Mouse (Mus musculus): ENCODE measurements at regions not wholly inside any gene's neighbourhood (a gene's known extent, or its start where the extent isn't known, plus 50 kb on each side); places are given as distances from the start of the nearest gene placed in this dataset.

GRCm38 (mm10) chr17:89802148-89802547 is 108.1 kb downstream of the Gm10184 start:
- no peak for DNase-seq (ENCODE audit: low read depth, low spot score)
- Histone ChIP-seq H3K27me3 (ENCODE audit: control insufficient read depth, insufficient read depth, low read length, poor library complexity, severe bottlenecking) (no peaks in the 10 kb centered on the region), H3K36me3 (ENCODE audit: control insufficient read depth, insufficient read depth, low read length, poor library complexity, severe bottlenecking) (no peaks in the 10 kb centered on the region)

GRCm38 (mm10) chr17:89777570-89777969 is 132.7 kb downstream of the Gm10184 start:
- no peak for DNase-seq (ENCODE audit: low read depth, low spot score)
- Histone ChIP-seq H3K36me3 (ENCODE audit: control insufficient read depth, insufficient read depth, low read length, poor library complexity, severe bottlenecking) (no peaks in the 10 kb centered on the region), H3K27me3 (ENCODE audit: control insufficient read depth, insufficient read depth, low read length, poor library complexity, severe bottlenecking) (no peaks in the 10 kb centered on the region)

- H3K27me3 ChIP-seq (ENCODE audit: control insufficient read depth, insufficient read depth, low read length, poor library complexity, severe bottlenecking), result no peaks in the 10 kb centered on the region
- no peaks in the 10 kb centered on the region for H3K36me3 ChIP-seq (ENCODE audit: control insufficient read depth, insufficient read depth, low read length, poor library complexity, severe bottlenecking)
- DNase-seq (ENCODE audit: low read depth, low spot score), result no peak
These were observed 143.9 kb downstream of the Gm10184 start for GRCm38 (mm10) chr17:89766229-89766875.

- no peaks in the 10 kb centered on the region for H3K36me3 ChIP-seq (ENCODE audit: control insufficient read depth, insufficient read depth, low read length, poor library complexity, severe bottlenecking)
- H3K27me3 ChIP-seq (ENCODE audit: control insufficient read depth, insufficient read depth, low read length, poor library complexity, severe bottlenecking), result no peaks in the 10 kb centered on the region
These were observed 172.8 kb downstream of the Gm10184 start for GRCm38 (mm10) chr17:89737418-89737817.

GRCm38 (mm10) chr17:89725534-89725933 is 184.7 kb downstream of the Gm10184 start:
- Histone ChIP-seq H3K27me3 (ENCODE audit: control insufficient read depth, insufficient read depth, low read length, poor library complexity, severe bottlenecking) (no peaks in the 10 kb centered on the region), H3K36me3 (ENCODE audit: control insufficient read depth, insufficient read depth, low read length, poor library complexity, severe bottlenecking) (no peaks in the 10 kb centered on the region)
- DNase-seq (ENCODE audit: low read depth, low spot score), result no peak

More at GRCm38 (mm10) chr17:89737418-89737817, 172.8 kb downstream of the Gm10184 start:
- no peak for DNase-seq (ENCODE audit: low read depth, low spot score)

GRCm38 (mm10) chr17:89681798-89682197 is 228.5 kb downstream of the Gm10184 start:
- Histone ChIP-seq H3K27me3 (ENCODE audit: control insufficient read depth, insufficient read depth, low read length, poor library complexity, severe bottlenecking) (no peaks in the 10 kb centered on the region), H3K36me3 (ENCODE audit: control insufficient read depth, insufficient read depth, low read length, poor library complexity, severe bottlenecking) (no peaks in the 10 kb centered on the region)
- DNase-seq (ENCODE audit: low read depth, low spot score), result no peak

- DNase-seq (ENCODE audit: low read depth, low spot score), result no peak
- H3K36me3 ChIP-seq (ENCODE audit: control insufficient read depth, insufficient read depth, low read length, poor library complexity, severe bottlenecking), result no peaks in the 10 kb centered on the region
- H3K27me3 ChIP-seq (ENCODE audit: control insufficient read depth, insufficient read depth, low read length, poor library complexity, severe bottlenecking), result no peaks in the 10 kb centered on the region
These were observed 251.9 kb downstream of the Gm10184 start for GRCm38 (mm10) chr17:89658326-89658725.

GRCm38 (mm10) chr17:89656211-89656610 is 254.0 kb downstream of the Gm10184 start:
- DNase-seq (ENCODE audit: low read depth, low spot score), result no peak
- no peaks in the 10 kb centered on the region for H3K36me3 ChIP-seq (ENCODE audit: control insufficient read depth, insufficient read depth, low read length, poor library complexity, severe bottlenecking)
- H3K27me3 ChIP-seq (ENCODE audit: control insufficient read depth, insufficient read depth, low read length, poor library complexity, severe bottlenecking), result no peaks in the 10 kb centered on the region

GRCm38 (mm10) chr17:89654089-89654813 is 256.0 kb downstream of the Gm10184 start:
- H3K36me3 ChIP-seq (ENCODE audit: control insufficient read depth, insufficient read depth, low read length, poor library complexity, severe bottlenecking), result no peaks in the 10 kb centered on the region
- no peaks in the 10 kb centered on the region for H3K27me3 ChIP-seq (ENCODE audit: control insufficient read depth, insufficient read depth, low read length, poor library complexity, severe bottlenecking)
- DNase-seq (ENCODE audit: low read depth, low spot score), result peak; percentile 19

- DNase-seq (ENCODE audit: low read depth, low spot score), result no peak
- no peaks in the 10 kb centered on the region for H3K36me3 ChIP-seq (ENCODE audit: control insufficient read depth, insufficient read depth, low read length, poor library complexity, severe bottlenecking)
- H3K27me3 ChIP-seq (ENCODE audit: control insufficient read depth, insufficient read depth, low read length, poor library complexity, severe bottlenecking), result no peaks in the 10 kb centered on the region
These were observed 264.2 kb downstream of the Gm10184 start for GRCm38 (mm10) chr17:89646000-89646399.

Measured in splenic B cell, adult 2 months (primary cell).